Mouse (Mus musculus): Measurements from ENCODE around the gene B230219D22Rik. TPM values are rescaled to one million over a fixed set of nuclear protein-coding genes. Genes with fewer than 3 reads are reported as not detected.
A peak's percentile ranks its signal among the peaks of the same experiment; 100 is the strongest.

B230219D22Rik gene
- total RNA-seq, 2 experiments from 2014 or later, result 81.0 to 85.9 TPM

- intact Hi-C loops (cut with DNase I), result no loop called here
- DNase-seq (ENCODE audit: low spot score in 2 of 2), result peak in 1 of 2 experiments; percentile 46
These were observed 29.1 kb downstream of the B230219D22Rik start for GRCm38 (mm10) chr13:55721995-55722394.

DNA sequence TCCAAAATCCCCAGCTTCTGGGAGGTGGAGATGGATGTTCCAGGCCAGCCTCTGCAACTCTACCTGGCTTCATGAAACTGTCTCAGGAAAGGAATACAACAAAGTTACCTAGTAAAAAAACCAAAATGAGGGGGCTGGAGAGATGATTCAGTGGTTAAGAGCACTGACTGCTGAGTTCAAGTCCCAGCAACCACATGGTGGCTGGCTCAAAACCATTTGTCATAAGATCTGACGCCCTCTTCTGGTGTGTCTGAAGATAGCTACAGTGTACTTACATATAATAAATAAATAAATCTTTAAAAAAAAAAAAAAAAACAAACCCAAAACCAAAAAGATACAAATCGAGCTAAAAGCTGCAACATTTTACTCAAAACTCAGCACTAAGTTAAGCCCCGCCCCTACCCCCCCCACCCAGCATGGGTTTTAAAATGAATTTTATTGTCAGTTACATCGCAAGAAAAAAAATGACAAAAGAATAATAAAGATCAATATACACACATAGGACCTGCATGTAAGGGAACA is 33.7 kb downstream of the B230219D22Rik start:
- intact Hi-C loops (cut with DNase I), result loop anchor here (2.0 kb wide), 1 partner anchor 34 kb away; the partner anchor contains the start of gene B230219D22Rik
- peak in 1 of 2 experiments; percentile 19 for DNase-seq (ENCODE audit: low spot score in 2 of 2)

- intact Hi-C loops (cut with DNase I), result loop anchor here (2.0 kb wide), 1 partner anchor 34 kb away; the partner anchor contains the start of gene B230219D22Rik
- peak; percentile 81 to 85 for DNase-seq (ENCODE audit: low spot score in 2 of 2)
These were observed 34.4 kb downstream of the B230219D22Rik start, which contains the start of gene Pcbd2 for GRCm38 (mm10) chr13:55727120-55727838. TSS of gene Pcbd2 (plus strand) at chr13:55727368.

DNA sequence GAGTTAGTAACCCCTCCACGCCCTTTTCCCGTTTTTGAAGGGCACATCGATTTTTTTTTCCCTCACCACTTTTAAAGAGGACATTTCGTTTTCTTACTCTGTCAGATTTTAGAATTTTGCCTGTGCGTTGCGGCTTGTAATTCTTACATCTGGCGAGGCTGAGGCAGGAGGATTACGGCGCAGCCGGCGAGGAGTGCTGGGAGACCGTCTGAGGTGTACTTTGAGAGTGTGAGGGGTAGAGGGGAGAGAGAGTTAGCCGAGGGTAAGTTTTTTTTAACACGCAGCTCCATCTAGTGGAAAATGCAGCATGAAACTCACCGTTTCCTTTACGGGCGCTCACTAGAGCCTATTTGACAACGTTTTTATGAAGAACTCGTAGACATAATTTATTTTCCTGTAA is 34.9 kb downstream of the B230219D22Rik start:
- DNase-seq (ENCODE audit: low spot score in 2 of 2), result peak; percentile 62 to 79
- intact Hi-C loops (cut with DNase I), result loop anchor here (1.0 to 2.0 kb wide), 2 partner anchors 35 to 128 kb away; partner anchors contain the start of gene B230219D22Rik

DNA sequence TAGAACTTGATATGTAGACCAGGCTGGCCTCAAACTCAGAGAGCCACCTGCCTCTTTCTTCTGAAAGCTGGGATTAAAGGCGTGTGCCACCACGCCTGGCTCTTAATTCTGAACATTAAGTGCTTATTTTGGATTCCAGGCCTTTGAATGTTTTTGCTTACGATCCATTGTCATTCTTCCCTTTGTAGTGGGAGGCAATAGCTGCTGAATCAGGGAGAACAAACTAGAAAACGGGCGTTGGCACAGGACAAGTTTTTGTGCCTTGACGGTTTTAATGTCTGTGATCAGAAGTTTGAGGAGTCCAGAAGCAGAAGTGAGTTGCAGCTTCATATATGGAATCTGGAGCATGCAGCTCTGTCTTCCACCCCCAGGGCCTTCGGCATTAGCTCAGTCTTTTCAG is 37.8 kb downstream of the B230219D22Rik start:
- DNase-seq (ENCODE audit: low spot score in 2 of 2), result no peak
- intact Hi-C loops (cut with DNase I), result no loop called here

- no peak for DNase-seq (ENCODE audit: low spot score in 2 of 2)
- intact Hi-C loops (cut with DNase I), result no loop called here
These were observed 39.2 kb downstream of the B230219D22Rik start for GRCm38 (mm10) chr13:55732121-55732520.

DNA sequence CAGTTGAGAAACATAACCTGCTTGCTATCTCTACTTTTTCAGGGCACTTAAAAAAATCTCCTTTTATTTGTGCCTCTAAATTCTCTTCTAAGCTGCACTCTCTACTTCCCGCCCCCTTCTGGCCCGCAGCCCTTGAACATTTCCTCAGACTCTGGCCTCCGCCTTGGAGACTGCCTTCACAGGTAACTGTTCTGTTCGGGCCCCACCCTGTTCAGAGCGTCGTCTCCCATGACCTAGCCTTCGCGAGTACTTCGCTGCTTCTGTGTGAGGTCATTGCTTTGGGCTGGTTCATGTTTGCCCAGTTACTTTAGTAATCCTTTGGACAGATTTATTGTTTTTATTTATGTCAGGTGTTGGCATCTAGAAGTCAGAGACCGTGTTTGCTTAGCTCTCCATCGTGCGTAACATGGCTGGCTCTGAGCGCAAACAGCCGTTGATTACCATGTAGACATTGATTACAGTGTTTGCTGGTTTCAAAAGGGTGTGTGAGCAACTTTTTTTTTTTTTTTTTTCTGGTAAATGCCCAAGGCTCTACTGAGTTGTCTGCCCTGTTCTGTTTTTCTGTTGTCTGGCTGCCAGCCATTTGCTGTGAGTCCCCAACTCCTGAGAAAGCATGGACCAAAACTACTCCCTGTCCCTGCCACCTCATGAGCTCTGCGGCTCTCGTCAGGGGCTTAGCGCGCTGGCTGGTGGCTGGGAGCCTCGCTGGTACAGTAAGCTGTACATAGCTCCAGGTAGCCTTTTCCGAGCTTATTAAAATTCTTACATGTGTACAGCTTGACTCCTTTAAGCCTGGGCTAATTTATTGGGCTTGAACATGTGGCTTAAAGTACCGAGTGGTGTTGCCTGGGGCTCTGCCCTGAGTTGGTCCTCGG is 40.9 kb downstream of the B230219D22Rik start:
- DNase-seq (ENCODE audit: low spot score in 2 of 2), result no peak
- intact Hi-C loops (cut with DNase I), result no loop called here

DNA sequence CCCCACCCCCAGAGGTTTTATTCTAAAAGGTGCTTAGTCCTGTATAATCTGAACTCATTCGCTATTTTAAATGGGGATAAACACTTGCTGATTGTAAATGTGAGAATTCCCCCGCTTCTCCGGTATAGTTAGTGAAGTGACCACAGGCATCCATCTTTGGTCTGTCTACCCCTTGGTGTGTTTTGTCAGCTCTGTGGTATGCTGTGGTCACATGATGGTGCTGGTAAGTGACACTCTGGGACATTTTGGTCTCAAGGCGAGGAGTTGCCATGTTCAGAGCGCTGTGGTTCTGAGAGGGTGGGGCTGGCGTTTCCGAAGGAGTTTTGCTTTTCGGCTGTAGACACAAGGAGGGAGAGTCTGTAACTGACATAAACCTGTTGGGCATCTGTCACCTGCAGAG is 45.0 kb downstream of the B230219D22Rik start:
- intact Hi-C loops (cut with DNase I), result no loop called here
- DNase-seq (ENCODE audit: low spot score in 2 of 2), result no peak

DNA sequence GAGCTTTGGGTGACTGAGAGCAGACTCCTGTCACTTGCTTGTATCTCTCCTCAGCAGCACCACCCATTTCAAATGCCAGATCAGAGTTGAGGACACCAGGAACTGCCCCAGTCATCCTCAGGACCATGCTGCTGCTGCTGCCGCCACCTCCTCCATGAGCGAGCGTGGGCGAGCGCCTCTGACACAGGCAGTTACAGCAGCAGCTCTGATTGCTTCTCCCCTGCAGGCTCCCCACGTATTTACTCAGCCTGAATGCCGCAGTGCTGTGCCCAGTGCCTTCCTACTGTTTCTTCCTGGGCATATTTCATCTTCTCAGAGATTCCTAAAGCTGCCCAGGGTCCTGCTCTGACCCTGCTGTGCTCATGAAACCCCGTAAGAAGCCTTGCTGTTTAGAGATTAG is 49.4 kb downstream of the B230219D22Rik start:
- peak in 1 of 2 experiments; percentile 45 for DNase-seq (ENCODE audit: low spot score in 2 of 2)
- intact Hi-C loops (cut with DNase I), result loop anchor here (10.0 kb wide), 1 partner anchor 322 kb away; no protein-coding TSS in a partner anchor

Other genes starting within 250 kb of the B230219D22Rik start
- 10 to 100 TPM; 64.0 to 68.0 TPM for gene Grk6, start 248.1 kb upstream of the B230219D22Rik start, total RNA-seq (2021)
- gene Prr7, start 228.9 kb upstream of the B230219D22Rik start, total RNA-seq (2021), result 10 to 100 TPM; 80.1 to 85.9 TPM
- gene Dbn1, start 205.0 kb upstream of the B230219D22Rik start, total RNA-seq (2021), result 100 to 1,000 TPM; 287 to 295 TPM
- gene Pdlim7, start 179.4 kb upstream of the B230219D22Rik start, total RNA-seq (2021), result 10 to 100 TPM; 89.6 to 96.1 TPM
- 10 to 100 TPM in 1 of 2 experiments, 1 to 10 TPM in 1; 9.7 to 13.2 TPM for gene Dok3, start 163.8 kb upstream of the B230219D22Rik start, total RNA-seq (2021)
- 10 to 100 TPM; 53.6 to 58.0 TPM for gene Ddx41, start 156.5 kb upstream of the B230219D22Rik start, total RNA-seq (2021)
- gene Fam193b, start 122.0 kb upstream of the B230219D22Rik start, total RNA-seq (2021), result 10 to 100 TPM; 67.0 to 84.3 TPM
- 100 to 1,000 TPM; 129 to 134 TPM for gene Tmed9, start 119.4 kb upstream of the B230219D22Rik start, total RNA-seq (2021)
- 10 to 100 TPM; 22.9 to 25.5 TPM for gene B4galt7, start 93.2 kb upstream of the B230219D22Rik start, total RNA-seq (2021)
- 10 to 100 TPM; 40.7 to 45.9 TPM for gene Caml, start 70.1 kb upstream of the B230219D22Rik start, total RNA-seq (2021)
- gene Ddx46, start 58.1 kb upstream of the B230219D22Rik start, total RNA-seq (2021), result 10 to 100 TPM; 39.9 to 44.0 TPM
- gene Txndc15, start 21.5 kb downstream of the B230219D22Rik start, total RNA-seq (2021), result 10 to 100 TPM; 65.7 to 77.2 TPM
- 10 to 100 TPM; 24.0 to 27.5 TPM for gene Pcbd2, start 34.2 kb downstream of the B230219D22Rik start, total RNA-seq (2021)
- gene Catsper3, start 91.4 kb downstream of the B230219D22Rik start, total RNA-seq (2021), result under 1 TPM; 0.34 to 0.53 TPM
- gene Pitx1, start 143.1 kb downstream of the B230219D22Rik start, total RNA-seq (2021), result not detected